Mouse (Mus musculus) 416B (cell line): ENCODE results near the gene Itgav.

ENCODE experiments used
- DNase-seq: peaks from one replicate; pipeline ENCODE4 v3.0.0; 2011; ENCODE audit warnings: low read depth

Gene Itgav

GRCm38 (mm10) chr2:83816147-83816546, 92.0 kb downstream of the Itgav start:
- DNase-seq = no peak

GRCm38 (mm10) chr2:83825161-83825560, 101.0 kb downstream of the Itgav start:
- no peak for DNase-seq

GRCm38 (mm10) chr2:83828895-83829539, 104.8 kb downstream of the Itgav start:
- DNase-seq = no peak

GRCm38 (mm10) chr2:83832903-83833302, 108.7 kb downstream of the Itgav start:
- no peak for DNase-seq

- no peak for DNase-seq
Observed at GRCm38 (mm10) chr2:83835313-83836070, 111.3 kb downstream of the Itgav start.

- no peak for DNase-seq
Observed at GRCm38 (mm10) chr2:83848495-83848894, 124.3 kb downstream of the Itgav start.

GRCm38 (mm10) chr2:83853423-83853822, 129.2 kb downstream of the Itgav start:
- DNase-seq = no peak

GRCm38 (mm10) chr2:83856236-83856635, 132.0 kb downstream of the Itgav start:
- DNase-seq = peak; percentile 41
